Mouse (Mus musculus) gastrocnemius, adult 18-20 months (tissue): ENCODE measurements at regions not wholly inside any gene's neighbourhood (a gene's known extent, or its start where the extent isn't known, plus 50 kb on each side); places are given as distances from the start of the nearest gene placed in this dataset.

Experiments
- DNase-seq: peaks from one replicate; pipeline ENCODE4 v3.0.0; 2021; ENCODE audit warnings: low spot score

DNA sequence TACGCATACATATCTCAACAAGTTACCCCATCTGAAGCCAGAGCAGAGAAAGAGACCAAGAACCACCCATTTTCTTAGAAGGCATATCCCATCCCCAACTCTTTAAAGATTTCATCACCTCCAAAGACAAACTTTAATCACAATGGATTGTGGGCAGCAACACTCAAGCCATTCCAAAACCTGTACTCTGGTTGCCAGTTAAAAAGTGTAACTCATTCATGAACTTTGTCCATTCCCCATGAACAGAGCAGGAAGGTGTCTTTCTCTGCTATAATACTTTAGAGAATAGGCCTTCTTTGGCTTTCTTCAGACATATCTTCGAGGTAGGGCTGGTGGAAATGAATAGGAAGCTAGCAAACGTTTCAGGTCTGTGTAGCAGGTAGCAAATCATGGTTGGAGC, 160.4 kb downstream of the Fzd1 start:
- DNase-seq = no peak

- DNase-seq = peak; percentile 3
These were observed 162.8 kb downstream of the Fzd1 start for GRCm38 (mm10) chr5:4595010-4595409.

DNA sequence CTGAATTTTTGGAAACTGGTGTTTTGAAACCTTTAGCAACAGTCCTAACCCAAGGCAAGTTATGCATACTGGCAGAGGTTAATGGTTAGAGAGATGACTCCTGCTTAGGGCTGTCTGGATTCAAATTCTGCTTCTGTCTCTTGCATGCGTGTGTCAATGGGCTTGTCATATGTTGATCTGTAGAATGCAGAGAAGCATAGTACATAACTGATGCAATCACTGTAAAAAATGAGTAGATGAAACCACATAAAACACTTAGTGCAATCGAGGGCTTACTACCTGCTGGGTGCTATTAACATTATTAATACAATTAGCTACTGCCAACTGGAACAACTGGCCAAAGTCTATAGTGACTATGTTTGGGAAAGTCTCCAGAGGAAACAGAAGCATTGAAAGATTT, 163.3 kb downstream of the Fzd1 start:
- no peak for DNase-seq

- no peak for DNase-seq
These were observed 164.0 kb downstream of the Fzd1 start for GRCm38 (mm10) chr5:4593638-4594381.

DNA sequence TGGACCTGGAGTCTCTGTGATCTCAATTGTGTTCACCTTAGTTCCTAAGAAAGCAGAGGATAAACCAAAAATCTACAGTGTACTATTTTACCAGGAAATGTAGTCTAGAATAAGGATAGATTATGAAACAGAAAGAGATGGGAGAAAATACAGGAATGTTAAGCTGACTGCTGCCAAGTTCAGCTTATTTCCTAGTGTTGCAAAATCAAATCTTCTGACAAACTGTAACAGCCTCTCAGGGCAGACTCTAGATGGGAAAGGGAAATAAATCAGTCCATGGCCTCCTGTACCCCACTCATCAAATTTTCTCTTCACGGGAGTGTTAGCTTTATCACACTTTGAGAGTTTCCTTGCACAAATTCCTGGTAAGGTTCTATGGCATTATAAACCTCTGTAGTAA, 166.1 kb downstream of the Fzd1 start:
- DNase-seq = no peak

DNA sequence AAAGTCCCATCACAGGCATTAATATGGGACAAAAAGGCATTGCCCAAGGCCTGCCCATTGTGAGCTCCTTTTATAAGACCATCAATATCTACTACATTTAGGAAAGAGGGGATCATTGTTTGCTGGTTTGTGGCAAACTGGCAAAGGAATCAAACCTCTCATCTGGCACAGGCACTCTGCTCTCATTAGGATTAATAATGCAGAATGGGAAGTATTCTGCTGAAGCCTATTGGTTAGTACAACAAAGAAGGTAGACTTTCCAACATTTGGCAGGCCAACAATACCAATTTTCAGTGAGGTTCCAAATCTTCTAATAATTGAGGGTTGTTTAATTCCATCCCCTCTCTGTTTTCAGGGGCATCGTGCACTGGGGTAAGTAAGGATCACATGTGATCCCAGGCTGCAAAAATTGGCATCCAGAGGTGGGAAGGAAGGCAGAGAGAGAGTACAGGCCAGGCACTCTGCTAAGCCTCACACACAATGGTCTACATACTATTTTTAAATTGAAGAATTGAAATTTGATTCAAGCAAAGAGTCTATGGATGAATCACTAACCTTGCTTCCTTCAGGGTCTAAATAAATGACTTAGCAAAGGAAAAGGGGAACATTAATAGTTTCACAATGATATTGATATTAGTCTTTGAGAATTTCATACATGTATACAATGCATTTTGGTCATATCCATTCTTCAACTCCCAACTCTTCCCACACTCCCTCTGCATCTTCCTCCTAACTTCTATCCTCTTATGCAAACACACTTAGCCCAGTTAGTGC, 174.9 kb downstream of the Fzd1 start:
- no peak for DNase-seq

GRCm38 (mm10) chr5:4580185-4580839, 177.5 kb downstream of the Fzd1 start:
- no peak for DNase-seq

DNA sequence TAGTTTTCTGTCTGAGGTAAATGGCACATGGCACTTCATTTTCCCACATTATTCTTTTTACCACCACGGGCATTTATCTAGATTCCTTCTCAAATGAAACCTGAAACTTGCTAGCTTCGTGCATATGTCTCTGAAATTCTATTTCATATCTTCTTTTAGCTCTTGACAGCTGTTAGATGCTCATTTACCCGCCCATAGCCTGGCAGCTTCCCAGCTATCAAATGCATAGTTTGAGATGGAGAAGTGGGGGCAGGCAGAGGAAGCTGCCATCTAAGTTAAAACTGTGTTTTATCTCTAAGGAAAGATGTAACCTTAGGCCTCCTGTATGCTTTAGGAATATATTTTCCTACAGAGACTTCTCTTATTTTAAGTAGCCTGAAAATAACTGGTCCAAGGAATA, 179.0 kb downstream of the Fzd1 start:
- DNase-seq = no peak

DNA sequence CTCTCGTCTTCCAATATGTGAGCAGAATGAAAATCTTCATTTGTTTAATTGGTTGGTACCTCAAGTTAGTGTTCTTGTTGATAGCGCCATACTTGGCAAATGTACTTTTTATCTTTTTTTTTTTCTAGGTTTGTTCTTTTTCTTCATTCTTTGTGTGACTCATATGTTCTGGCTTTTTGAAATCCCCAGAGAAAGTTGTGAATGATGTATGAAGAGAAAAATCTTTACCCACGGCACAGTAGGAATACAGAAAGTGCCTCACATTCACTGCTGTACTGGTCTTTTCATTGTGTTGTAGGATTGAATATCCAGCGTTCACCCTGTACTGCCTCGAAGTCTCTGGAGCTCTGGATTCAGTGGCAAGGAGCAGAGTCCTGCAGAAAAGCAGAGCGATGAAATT, 180.7 kb downstream of the Fzd1 start:
- no peak for DNase-seq

DNA sequence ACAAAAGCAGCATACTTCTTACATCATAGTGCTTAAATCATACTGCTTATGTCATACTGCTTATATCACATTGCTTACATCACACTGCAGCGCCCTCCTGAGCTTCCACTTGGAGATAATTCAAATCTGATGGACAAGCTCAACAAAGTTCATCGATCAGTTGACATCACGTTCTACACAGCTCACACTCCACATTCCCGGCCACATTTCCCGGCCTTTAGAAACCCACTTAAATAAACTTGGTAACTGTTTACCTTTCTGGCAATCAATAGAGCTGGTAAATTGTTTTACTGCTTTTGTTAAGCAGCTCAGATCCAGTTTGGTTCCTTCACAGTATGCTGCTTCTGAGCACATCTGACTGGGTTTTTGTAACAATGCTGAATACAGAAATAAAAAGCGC, 194.0 kb downstream of the Fzd1 start:
- no peak for DNase-seq

- DNase-seq = no peak
These were observed 196.2 kb downstream of the Fzd1 start for GRCm38 (mm10) chr5:4561661-4562060.

DNA sequence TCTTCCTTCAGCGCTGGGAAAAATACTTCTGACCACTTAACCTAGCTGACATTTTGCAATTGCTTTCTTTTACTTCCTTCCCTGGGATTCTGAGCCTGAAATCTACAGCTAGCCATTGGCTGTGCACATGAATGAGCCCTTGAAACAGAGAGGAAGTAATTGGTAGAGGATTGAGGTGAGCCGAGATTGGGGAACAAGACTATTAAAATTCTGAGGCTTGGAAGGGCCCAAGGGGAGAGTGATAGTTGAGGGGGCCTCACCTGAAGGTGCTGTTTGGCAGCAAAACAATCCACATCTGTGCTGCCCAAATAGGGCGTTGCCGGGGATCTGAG, 196.7 kb downstream of the Fzd1 start:
- no peak for DNase-seq

DNA sequence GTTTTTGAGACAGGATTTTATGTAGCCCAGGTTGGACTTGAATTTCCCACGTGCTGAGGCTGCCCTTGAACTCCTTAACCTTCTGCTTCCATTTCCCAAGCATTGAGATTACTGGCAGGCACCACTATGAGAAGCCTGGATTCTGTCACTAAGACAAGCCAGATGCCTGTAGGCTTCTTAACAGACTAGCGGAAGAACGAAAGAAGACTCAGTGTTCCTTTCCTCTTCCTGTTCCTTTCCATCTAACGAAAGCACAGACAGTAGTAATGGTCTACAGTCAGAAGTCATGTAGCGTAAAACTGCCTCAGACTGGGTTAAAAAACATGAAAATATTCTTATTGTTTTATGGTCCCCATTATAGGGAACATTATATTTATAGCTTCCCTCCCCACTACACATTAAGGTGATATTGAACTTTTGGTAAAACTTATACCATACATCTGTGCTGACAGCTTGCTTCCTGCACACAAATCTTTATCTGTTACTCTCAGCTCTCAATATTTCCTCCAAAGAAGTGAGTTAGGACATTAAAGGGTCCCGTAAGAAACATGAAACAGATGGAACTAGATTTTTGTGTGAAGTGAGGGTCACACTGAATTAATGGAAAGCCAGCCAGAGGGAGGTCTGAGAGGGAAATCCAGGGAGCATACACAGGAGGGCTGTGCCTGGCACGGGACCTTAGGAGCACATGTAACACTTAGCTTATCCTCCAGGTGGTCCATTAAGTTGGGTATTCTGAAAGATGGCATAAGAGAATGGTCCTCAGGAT, 197.3 kb downstream of the Fzd1 start:
- DNase-seq = no peak

DNA sequence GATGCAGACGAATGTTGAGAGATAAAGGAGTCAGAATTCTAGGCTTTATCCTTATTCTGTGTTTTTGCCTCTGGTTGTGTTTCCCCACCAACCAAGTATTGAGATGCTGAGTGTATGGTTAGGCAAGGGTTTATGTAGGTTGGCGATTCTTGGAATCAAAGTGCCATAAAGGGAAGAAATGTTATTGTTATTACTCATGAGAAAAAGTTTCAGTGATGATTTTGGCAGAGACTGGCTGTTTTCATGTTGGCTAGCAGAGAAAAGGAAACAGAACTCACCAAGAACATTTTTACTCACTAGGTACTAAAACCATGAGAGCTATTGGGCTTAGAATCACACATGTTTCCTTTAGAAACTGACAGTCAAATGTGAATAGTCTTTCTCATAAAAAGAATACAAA, 202.9 kb downstream of the Fzd1 start:
- DNase-seq = no peak

GRCm38 (mm10) chr5:4538572-4538971, 219.3 kb downstream of the Fzd1 start:
- no peak for DNase-seq

GRCm38 (mm10) chr5:4536790-4537189, 221.0 kb downstream of the Fzd1 start:
- no peak for DNase-seq

DNA sequence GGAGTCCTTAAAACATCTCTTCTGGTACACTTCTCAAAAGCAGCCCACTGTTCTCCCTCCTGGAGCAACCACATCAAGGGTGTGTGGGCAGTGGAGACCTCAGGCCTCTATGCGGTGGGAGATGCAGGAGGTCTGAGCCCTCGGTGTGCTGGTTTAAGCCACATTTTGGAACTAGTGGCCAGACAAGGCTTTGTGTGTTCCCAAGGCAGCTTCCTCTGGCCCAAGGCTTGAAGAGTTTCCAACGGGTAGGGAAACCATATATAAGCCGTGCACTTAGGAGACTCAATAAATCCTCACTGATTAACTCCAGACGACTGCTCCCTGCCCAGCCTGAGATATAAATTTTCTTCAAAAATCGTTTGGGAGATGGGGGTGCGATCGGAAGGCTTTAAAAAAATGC, 221.9 kb downstream of the Fzd1 start:
- no peak for DNase-seq

- no peak for DNase-seq
These were observed 223.3 kb downstream of the Fzd1 start for GRCm38 (mm10) chr5:4534512-4534911.

GRCm38 (mm10) chr5:4530236-4531067, 227.4 kb downstream of the Fzd1 start:
- DNase-seq = peak; percentile 15

DNA sequence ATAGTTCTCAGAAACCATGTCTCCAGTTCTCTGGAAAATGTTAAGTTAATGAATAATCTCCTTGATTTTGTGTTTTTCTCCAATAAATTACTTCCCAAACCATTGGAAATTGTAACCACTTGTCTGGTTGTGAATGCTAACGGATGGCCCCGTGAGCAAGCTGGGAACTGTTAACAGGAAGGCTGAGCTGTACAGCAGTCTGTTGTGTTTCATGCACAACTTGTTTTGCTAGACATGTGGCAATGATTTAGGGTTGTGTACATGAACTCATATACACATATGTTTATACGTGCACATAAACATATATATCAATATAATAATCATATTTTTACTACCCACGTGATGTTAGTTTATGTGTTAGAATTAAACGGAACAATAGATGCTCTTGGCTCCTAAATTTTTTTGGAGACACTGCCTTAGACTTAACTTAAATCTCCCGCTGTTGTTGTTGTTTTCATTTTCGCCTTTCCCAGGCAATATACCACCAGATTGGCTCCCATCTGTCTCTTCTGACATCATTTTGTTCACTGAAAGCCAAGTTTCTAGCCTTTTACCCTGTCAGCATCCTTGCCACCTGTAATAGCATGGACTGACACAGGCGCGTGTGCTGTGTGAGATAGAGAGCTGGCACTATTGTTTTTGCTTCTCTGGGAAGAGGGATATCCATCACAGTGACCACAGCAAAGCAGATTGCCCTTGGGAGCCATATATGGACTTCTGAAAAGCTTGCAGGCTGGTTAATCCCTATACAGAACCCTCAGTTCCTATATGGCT, 231.6 kb downstream of the Fzd1 start:
- no peak for DNase-seq
